Mouse (Mus musculus) cerebellum, adult 9-11 months (tissue): ENCODE data around the gene Mis18a.

ENCODE experiments used
- DNase-seq: peaks from one replicate; pipeline ENCODE4 v3.0.0; 2022

The Mis18a gene

GRCm38 (mm10) chr16:90703646-90704045 lies 23.6 kb downstream of the Mis18a start:
- DNase-seq = no peak

GRCm38 (mm10) chr16:90701541-90701940 lies 25.7 kb downstream of the Mis18a start:
- DNase-seq = no peak

GRCm38 (mm10) chr16:90699390-90699789 lies 27.8 kb downstream of the Mis18a start:
- DNase-seq = no peak

- DNase-seq = no peak
These were observed 30.9 kb downstream of the Mis18a start for GRCm38 (mm10) chr16:90696306-90696705.

GRCm38 (mm10) chr16:90695121-90695520 lies 32.1 kb downstream of the Mis18a start:
- DNase-seq = no peak

- DNase-seq = peak; percentile 23
These were observed 32.5 kb downstream of the Mis18a start for GRCm38 (mm10) chr16:90694719-90695118.

GRCm38 (mm10) chr16:90693625-90694024 lies 33.6 kb downstream of the Mis18a start:
- DNase-seq = no peak

GRCm38 (mm10) chr16:90692704-90693385 lies 34.4 kb downstream of the Mis18a start:
- peak; percentile 42 for DNase-seq

- DNase-seq = no peak
These were observed 39.4 kb downstream of the Mis18a start for GRCm38 (mm10) chr16:90687687-90688263.

GRCm38 (mm10) chr16:90687011-90687410 lies 40.2 kb downstream of the Mis18a start:
- no peak for DNase-seq

- no peak for DNase-seq
These were observed 43.1 kb downstream of the Mis18a start for GRCm38 (mm10) chr16:90684092-90684491.

GRCm38 (mm10) chr16:90679984-90680383 lies 47.2 kb downstream of the Mis18a start:
- DNase-seq = no peak

GRCm38 (mm10) chr16:90678820-90679219 lies 48.4 kb downstream of the Mis18a start:
- no peak for DNase-seq

- DNase-seq = no peak
These were observed 50.2 kb downstream of the Mis18a start for GRCm38 (mm10) chr16:90676920-90677574.

GRCm38 (mm10) chr16:90674651-90675050 lies 52.6 kb downstream of the Mis18a start:
- no peak for DNase-seq

GRCm38 (mm10) chr16:90673507-90674354 lies 53.5 kb downstream of the Mis18a start:
- peak; percentile 78 for DNase-seq
